Mouse (Mus musculus): ENCODE results near the gene Fxr2.
"Not testable (repeated sequence)": the region's sequence is repeated elsewhere in the genome, so short reads cannot be mapped to it uniquely, and the experiment has no call there.

Gene Fxr2

GRCm38 (mm10) chr11:69683576-69683975, 50.8 kb downstream of the Fxr2 start:
- DNase-seq (ENCODE audit: low read depth, low spot score), result no peak

- DNase-seq (ENCODE audit: low read depth, low spot score), result no peak
Observed at GRCm38 (mm10) chr11:69684128-69684745, 51.4 kb downstream of the Fxr2 start.

- no peak for DNase-seq (ENCODE audit: low read depth, low spot score)
Observed at GRCm38 (mm10) chr11:69684936-69685335, 52.1 kb downstream of the Fxr2 start.

- no peak for DNase-seq (ENCODE audit: low read depth, low spot score)
Observed at GRCm38 (mm10) chr11:69685526-69686148, 52.8 kb downstream of the Fxr2 start, which contains the start of gene Tnfsf13. TSS of gene Tnfsf13 (minus strand) at chr11:69685784.

- no peak for DNase-seq (ENCODE audit: low read depth, low spot score)
Observed at GRCm38 (mm10) chr11:69686377-69686776, 53.6 kb downstream of the Fxr2 start.

GRCm38 (mm10) chr11:69687061-69687460, 54.3 kb downstream of the Fxr2 start:
- DNase-seq (ENCODE audit: low read depth, low spot score), result no peak

GRCm38 (mm10) chr11:69689891-69690290, 57.1 kb downstream of the Fxr2 start:
- no peak for DNase-seq (ENCODE audit: low read depth, low spot score)

- no peak for DNase-seq (ENCODE audit: low read depth, low spot score)
Observed at GRCm38 (mm10) chr11:69692196-69692811, 59.5 kb downstream of the Fxr2 start.

GRCm38 (mm10) chr11:69692863-69693262, 60.1 kb downstream of the Fxr2 start:
- no peak for DNase-seq (ENCODE audit: low read depth, low spot score)

GRCm38 (mm10) chr11:69693421-69693965, 60.7 kb downstream of the Fxr2 start:
- no peak for DNase-seq (ENCODE audit: low read depth, low spot score)

GRCm38 (mm10) chr11:69695046-69695360, 62.2 kb downstream of the Fxr2 start:
- DNase-seq (ENCODE audit: low read depth, low spot score), result no peak

GRCm38 (mm10) chr11:69695361-69696181, 62.8 kb downstream of the Fxr2 start, which contains the start of the genes Tnfsf12 and Tnfsfm13:
TSS of gene Tnfsf12 (minus strand) at chr11:69695849.
TSS of gene Tnfsfm13 (minus strand) at chr11:69696098.
- DNase-seq (ENCODE audit: low read depth, low spot score), result no peak

- DNase-seq (ENCODE audit: low read depth, low spot score), result no peak
Observed at GRCm38 (mm10) chr11:69697396-69697795, 64.6 kb downstream of the Fxr2 start.

- no peak for DNase-seq (ENCODE audit: low read depth, low spot score)
Observed at GRCm38 (mm10) chr11:69698574-69698973, 65.8 kb downstream of the Fxr2 start.

GRCm38 (mm10) chr11:69699595-69699994, 66.8 kb downstream of the Fxr2 start:
- no peak for DNase-seq (ENCODE audit: low read depth, low spot score)

- not testable (repeated sequence) for DNase-seq (ENCODE audit: low read depth, low spot score)
Observed at GRCm38 (mm10) chr11:69702886-69703285, 70.1 kb downstream of the Fxr2 start.
